Comparison of ENCODE assay signal across 8 mouse cellular contexts in the genomic region with DNA sequence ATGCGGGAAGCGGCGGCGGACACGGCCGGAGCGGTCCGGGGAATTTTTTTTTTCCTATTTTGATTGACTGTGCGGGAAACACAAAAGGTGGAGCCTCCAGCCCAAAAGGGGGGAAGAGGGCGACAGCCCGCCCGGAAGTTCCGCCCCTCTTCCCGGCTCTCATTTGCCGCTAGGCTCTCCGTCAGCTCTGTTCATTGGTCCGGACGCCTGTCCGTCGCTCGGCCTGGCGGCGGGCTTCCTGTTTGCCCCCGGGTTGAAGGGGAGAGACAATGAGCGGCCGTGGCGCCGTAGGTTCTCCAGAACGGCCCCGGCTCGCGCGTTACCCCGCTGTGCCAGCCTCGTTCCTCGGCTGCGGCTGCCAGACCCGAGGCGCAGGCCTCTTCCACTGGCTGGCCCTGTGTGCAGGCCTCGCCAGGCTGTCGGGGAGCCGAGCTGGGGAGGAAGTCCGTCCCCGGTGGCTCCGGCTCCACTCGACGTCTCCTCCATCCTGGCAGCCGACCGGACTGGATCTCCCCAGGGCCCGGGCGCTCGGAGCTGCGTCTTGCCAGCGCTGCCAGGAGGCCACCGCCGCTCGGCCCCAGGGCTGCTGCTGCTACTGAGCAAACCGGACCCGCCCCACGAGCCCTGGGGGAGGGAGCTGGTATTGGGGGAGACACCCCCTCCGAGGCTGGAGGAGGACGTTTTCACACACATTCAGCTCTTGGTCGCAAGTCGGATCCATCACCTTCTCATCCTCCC. TPM values are rescaled to one million over a fixed set of nuclear protein-coding genes. Genes with fewer than 3 reads are reported as not detected.
DNase-seq lines count a peak whose midpoint lies in the region; ATAC-seq lines count a peak whose summit lies in the region.

Sp3 (minus strand) TSS at position 110 of the 738 bp plus-strand sequence.

- H3K4me2 ChIP-seq in forebrain, embryonic 14.5 days (ENCODE audit: low read length), result peak within 1 kb of the TSS; percentile 69
- H3K4me2 ChIP-seq in neural tube, embryonic 15.5 days, result peak within 1 kb of the TSS; percentile 71

- no peaks in the 10 kb centered on the region for H3K9me3 ChIP-seq in forebrain, embryonic 14.5 days (replicated peaks; ENCODE audit: control insufficient read depth, low read length)
- H3K9me3 ChIP-seq in neural tube, embryonic 15.5 days (replicated peaks), result no peaks in the 10 kb centered on the region

- intact Hi-C loops in heart, postnatal 14 days (cut with DNase I), result loop anchor here (2.0 to 5.0 kb wide), 2 partner anchors 68 to 463 kb away; no protein-coding TSS in a partner anchor

- no peaks in the 10 kb centered on the region for H3K36me3 ChIP-seq in forebrain, embryonic 14.5 days (ENCODE audit: control insufficient read depth, insufficient read depth, low read length)
- no peaks in the 10 kb centered on the region for H3K36me3 ChIP-seq in neural tube, embryonic 15.5 days

- peak; percentile 91 for ATAC-seq in forebrain, embryonic 14.5 days
- peak; percentile 93 for ATAC-seq in neural tube, embryonic 15.5 days (ENCODE audit: low FRiP score)

- peak within 1 kb of the TSS; percentile 100 for H3K9ac ChIP-seq in forebrain, embryonic 14.5 days (ENCODE audit: low read length)
- peak within 1 kb of the TSS; percentile 100 for H3K9ac ChIP-seq in neural tube, embryonic 15.5 days (replicated peaks)

- H3K27me3 ChIP-seq in forebrain, embryonic 14.5 days (replicated peaks; ENCODE audit: control insufficient read depth, insufficient read depth, low read length), result no peaks in the 10 kb centered on the region
- H3K27me3 ChIP-seq in neural tube, embryonic 15.5 days (replicated peaks), result no peaks in the 10 kb centered on the region

- peaks cover 16% of the 10 kb centered on the region for H3K4me1 ChIP-seq in forebrain, embryonic 14.5 days (ENCODE audit: control insufficient read depth, insufficient read depth, low read length)
- H3K4me1 ChIP-seq in neural tube, embryonic 15.5 days, result peaks cover 26% of the 10 kb centered on the region

- peak within 1 kb of the TSS; percentile 100 for H3K4me3 ChIP-seq in forebrain, embryonic 14.5 days (ENCODE audit: low read depth, low read length)
- peak within 1 kb of the TSS; percentile 80 for H3K4me3 ChIP-seq in neural tube, embryonic 15.5 days (replicated peaks)

- WGBS in forebrain, embryonic 14.5 days, result under 1% methylated on average over 59 of the region's 64 CpGs
- WGBS in neural tube, embryonic 15.5 days, result under 1% methylated on average over 64 of the region's 64 CpGs

- DNase-seq in ES-CJ7 (ENCODE audit: low read depth, low spot score), result peak; percentile 96
- peak; percentile 97 for DNase-seq in cerebellum, adult 11 months
- peak; percentile 99 for DNase-seq in forebrain, embryonic 14.5 days (ENCODE audit: low spot score)
- DNase-seq in heart, postnatal 14 days, result peak; percentile 98
- peak; percentile 96 for DNase-seq in layer of hippocampus, adult 11-12 months (ENCODE audit: low spot score)
- peak; percentile 98 to 99 for DNase-seq in lung, adult 18-20 months
- peak; percentile 99 for DNase-seq in testis, postnatal 14 days (ENCODE audit: low spot score)

- H3K27ac ChIP-seq in forebrain, embryonic 14.5 days (ENCODE audit: low read depth, low read length), result peak within 1 kb of the TSS; percentile 100
- H3K27ac ChIP-seq in neural tube, embryonic 15.5 days (replicated peaks), result peak within 1 kb of the TSS; percentile 100

RNA-seq across cellular contexts. Expression of gene Sp3, which starts in this region (rescaled TPM):
- polyA plus RNA-seq in forebrain, embryonic 14.5 days (2014; fragmentation: Nextera tagmentation; extraction: Ambion mirVana), result 61.9 and 64.6 TPM in 2 replicates
- total RNA-seq in heart, postnatal 14 days (2021), result 10 to 100 TPM; 43.8 TPM
- 27.7 and 35.3 TPM in 2 replicates for polyA plus RNA-seq in neural tube, embryonic 15.5 days (2015; fragmentation: Nextera tagmentation; extraction: Ambion mirVana)

Comparison
In these comparisons a context has a peak if more than half of its experiments do, and no peak if none do; other contexts are left out.
1. Peak in every context shown above with its lines: DNase-seq, ATAC-seq, H3K4me3 ChIP-seq and H3K27ac ChIP-seq.